Mouse (Mus musculus): ENCODE measurements at regions not wholly inside any gene's neighbourhood (a gene's known extent, or its start where the extent isn't known, plus 50 kb on each side); places are given as distances from the start of the nearest gene placed in this dataset.

DNA sequence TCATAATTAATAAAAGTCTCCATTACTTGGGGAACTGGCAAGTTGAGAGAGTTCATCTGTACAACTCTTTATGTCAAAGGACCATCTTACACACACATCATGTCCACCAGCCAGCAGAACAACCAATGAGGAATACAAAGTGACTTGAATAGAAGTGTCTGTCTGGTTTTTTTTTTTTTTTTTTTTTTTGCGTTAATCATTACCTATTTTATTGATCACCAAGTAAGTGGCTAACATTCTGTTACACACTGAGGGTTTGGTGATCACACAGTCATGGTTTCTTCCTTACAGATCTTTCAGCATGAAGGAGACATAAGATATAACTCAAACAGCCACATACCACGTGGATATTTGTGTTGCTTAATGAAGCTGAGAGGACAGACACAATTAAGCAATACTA is 147.6 kb upstream of the Adamts3 start:
- DNase-seq (ENCODE audit: low read depth, low spot score): no peak

DNA sequence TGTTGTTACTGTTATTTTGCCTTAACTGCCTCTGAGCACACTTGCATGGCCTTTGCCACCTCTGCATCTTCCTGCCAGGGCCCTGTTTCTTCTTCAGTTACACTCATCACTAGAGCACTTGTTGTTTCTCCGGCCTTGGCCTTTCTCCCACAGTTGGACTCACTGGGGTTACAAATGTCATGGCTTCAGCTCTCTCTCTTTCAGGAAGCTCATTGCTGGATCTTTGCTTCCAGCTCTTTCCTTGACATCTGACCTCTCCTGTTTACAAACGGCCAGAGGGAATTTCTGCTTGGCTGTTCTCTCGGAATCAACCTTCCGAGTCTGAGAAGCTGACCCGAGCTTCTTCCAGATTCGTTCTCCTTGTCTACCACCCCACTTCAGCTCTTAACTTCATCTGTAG is 146.6 kb upstream of the Adamts3 start:
- DNase-seq (ENCODE audit: low read depth, low spot score): no peak

DNA sequence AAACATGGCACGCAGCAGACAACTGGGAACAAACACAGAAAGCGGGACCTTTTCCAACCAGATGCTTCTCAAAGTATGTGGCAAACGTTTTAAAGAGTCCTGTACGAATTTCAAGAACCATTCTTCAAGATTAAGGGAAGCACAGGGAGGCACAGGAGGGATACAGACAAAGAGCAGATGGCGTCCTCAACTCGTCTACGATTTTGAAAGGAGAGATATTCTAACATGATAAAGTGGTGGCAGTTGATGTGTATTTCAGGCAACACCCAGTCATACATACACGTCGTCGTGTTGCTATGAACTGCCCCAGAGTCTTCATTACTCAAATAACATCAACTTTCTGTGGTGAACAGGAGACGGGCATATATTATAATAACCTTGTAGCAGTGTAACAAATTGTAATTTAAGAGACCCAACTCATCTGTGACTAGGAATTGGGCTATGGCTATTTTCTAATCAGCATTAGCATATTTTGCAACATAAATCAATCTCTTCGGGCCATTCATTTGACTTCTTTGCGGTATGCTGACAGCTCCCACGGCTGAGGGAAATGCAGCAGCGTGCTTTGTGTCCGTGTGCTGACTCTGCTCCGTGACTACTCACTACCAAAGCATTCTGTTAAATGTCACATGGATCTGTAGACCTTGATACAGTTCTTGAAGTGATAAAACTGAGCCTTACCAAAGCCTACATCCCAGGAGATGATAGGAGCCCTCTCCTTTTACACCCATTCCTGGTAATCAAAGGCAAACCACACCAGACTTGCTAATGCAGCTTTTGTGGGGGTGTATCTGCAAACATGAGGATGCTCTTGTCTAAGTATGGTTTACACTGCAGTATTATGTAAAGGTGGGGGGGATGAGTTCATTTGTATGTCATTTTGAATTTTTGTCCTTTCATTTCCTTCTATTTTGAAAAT is 144.0 kb upstream of the Adamts3 start:
- DNase-seq (ENCODE audit: low read depth, low spot score): peak; percentile 26

DNA sequence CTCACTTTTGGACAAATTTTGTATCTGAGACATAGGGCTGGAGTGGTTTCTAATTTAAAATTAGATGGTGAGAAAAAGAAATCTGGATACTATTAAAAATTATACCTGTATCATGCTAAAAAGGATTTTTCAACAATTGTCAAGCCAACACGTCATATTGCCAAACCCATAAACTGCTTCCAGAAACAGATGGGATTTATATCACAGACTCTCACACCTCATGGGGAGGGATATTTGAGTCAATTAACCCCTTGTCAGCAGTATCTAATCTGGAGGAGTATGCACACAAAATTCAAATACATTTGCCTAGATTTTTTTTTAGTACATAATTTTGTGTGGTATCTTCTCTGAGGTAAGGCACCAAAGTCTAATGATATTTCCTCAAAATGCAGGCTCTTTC is 138.3 kb upstream of the Adamts3 start:
- no peak for DNase-seq (ENCODE audit: low read depth, low spot score)

DNA sequence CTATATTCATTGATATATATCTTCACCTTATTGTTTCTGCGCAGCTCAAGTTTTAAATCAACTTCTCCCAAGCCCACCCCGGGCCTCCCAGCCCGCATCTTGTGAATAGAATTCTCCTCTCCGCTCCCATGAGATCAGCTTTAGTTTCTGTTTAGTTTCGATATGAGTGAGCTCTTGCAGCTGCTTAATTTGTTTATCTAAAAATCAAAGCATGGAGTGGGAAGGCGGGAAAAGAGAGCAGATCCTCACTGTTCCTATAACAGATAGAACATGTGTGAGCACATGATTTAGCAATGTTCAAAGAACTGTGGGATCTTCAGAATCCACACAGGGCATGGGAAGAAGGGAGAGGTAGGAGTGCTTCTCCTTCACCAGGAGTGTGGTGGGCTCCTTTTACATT is 117.6 kb upstream of the Adamts3 start:
- no peak for DNase-seq (ENCODE audit: low read depth, low spot score)

DNA sequence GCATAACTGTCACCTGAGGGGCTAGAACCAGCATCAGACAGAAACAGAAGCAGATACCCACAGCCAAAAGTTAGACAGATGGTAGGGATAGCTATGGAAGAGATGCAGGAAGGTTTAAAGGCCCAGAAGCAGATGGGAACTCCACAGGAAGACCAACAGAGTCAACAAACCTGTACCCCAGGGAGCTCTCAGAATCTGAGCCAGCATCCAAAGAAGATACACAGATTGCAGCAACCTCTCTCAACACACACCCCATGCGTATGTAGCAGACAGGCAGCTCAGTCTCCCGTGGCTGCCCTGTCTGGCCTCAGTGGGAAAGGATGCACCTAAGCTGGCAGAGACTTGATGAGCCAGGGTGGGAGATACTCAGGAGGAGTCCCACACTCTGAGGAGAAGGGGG is 108.4 kb upstream of the Adamts3 start:
- DNase-seq (ENCODE audit: low read depth, low spot score): no peak

DNA sequence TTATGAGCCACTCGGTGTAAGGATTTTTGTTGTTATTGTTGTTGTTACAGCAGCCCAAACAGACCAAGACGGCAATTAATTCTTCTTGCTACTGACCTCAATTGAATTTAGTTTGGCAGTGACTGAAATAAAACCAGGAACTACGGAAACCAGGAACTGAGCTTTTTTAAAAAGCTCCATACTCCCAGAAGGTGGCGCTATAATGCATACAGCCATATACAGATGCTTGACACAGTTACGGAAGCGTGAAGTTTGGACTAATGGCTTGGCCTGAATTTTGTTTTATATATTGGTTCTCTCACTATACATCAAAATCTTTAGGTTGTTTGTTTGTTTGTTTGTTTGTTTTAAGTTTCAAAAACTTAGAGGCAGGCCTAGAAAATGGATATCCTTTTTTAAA is 98.5 kb upstream of the Adamts3 start:
- peak; percentile 8 for DNase-seq (ENCODE audit: low read depth, low spot score)

DNA sequence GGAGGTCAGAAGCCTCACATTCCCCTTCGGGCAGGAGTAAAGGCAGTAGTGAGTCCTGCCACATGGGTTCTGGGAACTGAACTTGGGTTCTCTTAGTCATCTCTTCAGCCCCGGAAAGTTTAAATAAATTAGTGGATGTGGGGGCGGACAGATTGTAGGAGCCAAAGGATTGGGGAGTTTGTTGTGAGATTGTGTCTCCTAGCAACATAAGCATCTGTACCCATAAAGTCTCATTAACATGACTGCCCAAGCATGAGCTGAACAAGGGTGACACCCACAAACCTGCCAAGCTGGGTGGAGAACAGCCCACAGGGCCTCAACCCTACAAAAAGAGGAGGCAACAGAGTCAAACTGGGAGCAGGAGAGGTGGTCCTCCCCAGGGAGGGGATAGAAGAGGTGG is 97.1 kb upstream of the Adamts3 start:
- no peak for DNase-seq (ENCODE audit: low read depth, low spot score)

DNA sequence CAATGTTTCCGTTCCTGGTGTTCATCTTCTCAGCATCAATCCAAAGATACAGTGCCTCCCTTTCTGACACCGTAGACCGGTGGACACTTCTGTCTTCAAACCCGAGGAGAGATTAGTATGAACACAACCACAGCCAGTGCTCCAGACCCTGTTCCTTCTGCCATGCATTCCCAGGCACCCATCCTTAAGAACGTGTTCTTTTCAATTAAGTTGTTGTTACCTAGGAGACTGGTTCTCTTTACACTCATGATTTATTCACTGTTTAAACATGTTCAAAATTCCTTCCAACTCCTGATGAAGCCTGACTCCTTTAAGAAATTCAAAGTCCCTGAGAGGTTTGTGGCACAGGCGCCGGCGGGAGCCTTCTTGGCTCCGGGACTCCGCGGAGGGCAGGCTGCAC is 69.5 kb upstream of the Adamts3 start:
- no peak for DNase-seq (ENCODE audit: low read depth, low spot score)

DNA sequence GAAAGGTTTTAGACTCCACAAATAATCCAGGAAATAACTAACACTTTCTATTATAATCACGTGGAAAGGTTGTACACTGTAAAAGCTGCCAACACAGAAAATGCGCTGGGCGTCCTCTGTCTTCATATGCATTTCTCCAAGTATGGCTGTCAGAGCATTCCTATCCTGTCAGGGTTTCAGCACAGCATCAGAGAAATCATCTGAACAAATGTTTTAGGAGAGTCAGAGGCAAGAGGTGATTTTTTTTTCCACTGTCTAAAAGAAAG is 62.5 kb upstream of the Adamts3 start:
- DNase-seq (ENCODE audit: low read depth, low spot score): no peak

DNA sequence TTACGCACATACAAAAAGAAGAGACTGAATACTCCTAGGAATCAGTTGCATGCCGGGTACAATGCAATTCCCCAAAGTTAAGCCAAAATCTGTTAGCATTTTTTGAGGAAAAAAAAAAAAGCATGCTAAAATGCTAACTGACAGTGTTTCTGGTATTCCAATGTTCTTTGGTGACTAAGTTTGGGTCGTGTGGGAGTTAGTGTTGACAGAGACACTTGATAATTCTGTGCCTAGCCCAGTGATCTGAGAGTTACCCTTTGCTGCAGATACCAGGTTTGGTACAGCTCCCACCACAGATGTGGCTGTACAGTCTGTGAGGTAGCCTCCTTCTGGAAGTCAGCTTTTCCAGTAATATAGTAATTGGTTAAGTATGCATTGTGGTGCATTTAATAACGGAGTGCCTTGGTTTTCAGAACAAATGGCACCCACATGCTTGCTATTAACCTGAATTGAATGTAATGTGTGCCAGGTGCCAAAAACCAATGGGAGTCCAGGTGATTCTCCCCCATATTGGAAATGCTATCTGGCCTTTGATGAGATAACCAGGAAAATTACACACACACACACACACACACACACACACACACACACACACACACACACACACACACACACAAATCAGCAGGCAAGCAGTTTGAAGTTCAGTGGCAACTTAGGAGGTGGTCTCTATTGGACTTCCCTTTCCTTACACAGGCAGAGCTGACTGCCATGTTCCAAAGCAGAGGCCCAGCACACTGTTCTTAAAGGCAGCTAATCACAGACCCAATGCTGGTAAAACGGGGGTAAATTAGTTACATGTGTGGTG is 61.9 kb upstream of the Adamts3 start:
- DNase-seq (ENCODE audit: low read depth, low spot score): no peak

DNA sequence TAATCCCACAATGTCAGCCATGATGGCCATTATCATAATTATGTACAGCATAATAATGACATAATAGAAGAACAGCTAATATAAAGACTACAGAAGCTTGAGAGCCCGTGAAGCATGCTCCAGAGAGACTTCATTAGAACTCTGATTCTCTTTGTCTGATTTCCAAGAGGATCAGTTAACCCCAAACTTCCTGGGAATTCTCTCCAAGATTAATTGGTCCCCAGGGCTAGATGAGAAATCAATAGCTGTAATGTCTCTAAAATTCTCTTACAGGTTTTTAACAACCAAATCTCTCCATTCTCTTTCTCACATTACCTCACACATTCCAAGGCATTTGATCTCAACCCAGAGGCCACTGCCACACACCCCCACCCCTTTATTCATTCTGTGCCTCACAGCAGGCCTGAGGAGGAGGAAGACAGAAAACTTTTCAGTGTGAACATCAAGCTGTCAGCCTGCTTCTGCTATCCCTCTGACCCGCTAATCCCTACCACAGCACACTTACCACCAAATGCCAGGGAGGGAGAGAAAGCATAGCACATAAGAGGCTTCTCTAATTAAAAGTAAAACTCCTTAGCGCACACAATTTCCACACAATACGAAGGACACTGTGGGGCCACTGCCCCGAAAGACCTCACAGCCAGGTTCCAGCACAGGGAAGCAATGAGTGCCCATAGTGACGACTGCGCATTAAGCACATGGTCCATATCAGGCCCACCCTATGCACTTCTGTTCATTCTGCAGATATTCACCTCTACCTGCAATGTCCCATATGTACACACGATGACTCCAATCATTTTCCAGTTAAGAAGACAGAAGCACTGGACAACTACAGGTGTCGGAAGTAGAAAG is 60.4 kb upstream of the Adamts3 start:
- DNase-seq (ENCODE audit: low read depth, low spot score): peak; percentile 34

DNA sequence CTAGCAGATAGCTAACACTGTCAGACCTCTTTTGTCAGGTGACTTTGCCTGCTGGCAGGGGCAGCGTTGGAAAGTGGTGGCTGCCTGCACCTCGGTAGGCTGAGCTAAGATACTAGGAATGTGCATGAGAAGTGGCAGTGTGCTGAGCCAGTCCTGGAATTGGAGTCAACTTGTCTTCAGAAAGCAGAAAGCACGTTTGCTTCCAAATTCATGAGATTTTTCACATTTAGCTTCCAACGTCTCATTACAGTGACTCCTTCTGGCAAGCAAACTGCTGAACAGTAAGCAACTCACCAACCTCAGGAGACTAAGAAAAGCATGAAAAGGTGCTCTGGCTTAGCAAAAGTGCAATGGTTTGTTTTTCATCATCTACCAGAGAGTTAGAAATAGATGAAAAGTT is 59.1 kb upstream of the Adamts3 start:
- DNase-seq (ENCODE audit: low read depth, low spot score): no peak

DNA sequence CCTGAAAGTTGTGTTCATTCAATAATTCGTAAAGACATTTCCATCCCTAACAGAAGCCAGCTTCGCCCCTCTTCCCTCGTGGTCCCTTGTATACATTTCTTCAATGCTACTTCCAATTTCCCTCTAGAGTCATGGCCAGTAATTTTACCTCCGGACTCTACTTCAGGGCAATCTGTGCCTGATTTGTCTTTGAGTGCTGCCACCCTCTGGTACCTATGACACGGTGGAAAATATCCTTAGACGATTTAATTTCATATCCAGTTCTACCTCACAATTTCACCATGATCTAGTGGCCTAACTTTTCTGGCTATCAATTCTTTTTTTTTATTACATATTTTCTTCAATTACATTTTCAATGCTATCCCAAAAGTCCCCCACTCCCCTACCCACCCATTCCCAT is 49.9 kb upstream of the Adamts3 start:
- DNase-seq (ENCODE audit: low read depth, low spot score): no peak

Data from mesoderm, embryonic 11.5 days (tissue).